Mouse (Mus musculus) activated CD4-positive, CD25-positive, alpha-beta regulatory T cell, adult 9 weeks (primary cell): Measurements from ENCODE around the gene Mpst. TPM values are rescaled to one million over a fixed set of nuclear protein-coding genes. Genes with fewer than 3 reads are reported as not detected.

Experiments
- polyA plus RNA-seq: library from polyadenylated mRNA; unstranded; fragments of 100-300 nt; shearing (Covaris generic); gene quantifications from one replicate; pipeline ENCODE4 v1.2.1, GENCODE M21; 2017

Gene Mpst
- polyA plus RNA-seq = 7.3 TPM

GRCm38 (mm10) chr15:78406293-78406934 is at the start of gene Mpst:
Gene Mpst (plus strand): TSS chr15:78406416.

GRCm38 (mm10) chr15:78395478-78395962 is 10.7 kb upstream of the Mpst start, which contains the start of gene Tex33:
Gene Tex33 (minus strand): TSS chr15:78395912.

GRCm38 (mm10) chr15:78405517-78406211 is 552 bp upstream of the Mpst start, which contains the start of gene Tst:
Gene Tst (minus strand): TSS chr15:78405907.

DNA sequence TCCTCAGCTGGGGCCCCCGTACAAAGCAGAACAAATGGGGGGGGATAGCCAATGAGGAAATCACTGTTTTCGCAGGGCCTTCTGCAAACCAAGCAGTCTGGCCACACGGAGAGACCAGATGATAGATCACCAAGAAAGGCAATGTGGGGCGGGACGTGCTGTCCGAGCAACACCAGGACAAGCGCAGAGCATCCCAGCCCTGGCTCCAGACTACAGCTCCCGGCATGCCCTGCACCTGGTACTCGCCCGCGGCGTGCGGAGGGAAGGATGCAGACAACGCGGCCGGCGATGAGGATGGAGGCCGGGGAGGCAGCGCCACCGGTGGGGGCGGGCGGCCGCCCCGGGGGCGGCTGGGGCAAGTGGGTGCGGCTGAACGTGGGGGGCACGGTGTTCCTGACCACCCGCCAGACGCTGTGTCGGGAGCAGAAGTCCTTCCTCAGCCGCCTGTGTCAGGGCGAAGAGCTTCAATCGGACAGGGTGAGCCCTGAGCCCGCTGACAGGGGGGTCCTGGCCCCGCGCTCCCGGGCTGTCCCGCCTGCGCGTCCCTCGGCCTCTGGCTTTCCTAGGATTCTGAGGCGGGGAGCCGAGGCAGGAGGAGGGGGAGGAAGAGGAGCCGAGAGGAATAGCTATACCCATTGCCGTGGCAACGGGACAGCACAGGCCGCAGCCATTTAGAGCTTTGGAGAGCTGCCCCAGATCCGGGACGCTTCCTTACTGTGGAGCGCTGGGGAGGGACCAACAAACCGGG is 22.3 kb downstream of the Mpst start, which contains the start of gene Kctd17:
Gene Kctd17, plus strand, starts transcription at position 174 of the 748 bp plus-strand sequence.

Other genes with a start within 250 kb of the Mpst start
- 67.5 TPM for gene Ift27, start 232.3 kb upstream of the Mpst start, polyA plus RNA-seq
- gene Pvalb, start 200.0 kb upstream of the Mpst start, polyA plus RNA-seq = not detected
- 254 TPM for gene Ncf4, start 161.6 kb upstream of the Mpst start, polyA plus RNA-seq
- gene Csf2rb2, start 100.7 kb upstream of the Mpst start, polyA plus RNA-seq = 0.27 TPM
- gene Csf2rb, start 80.7 kb upstream of the Mpst start, polyA plus RNA-seq = 0.24 TPM
- not detected for gene Tex33, start 10.5 kb upstream of the Mpst start, polyA plus RNA-seq
- 0.67 TPM for gene Tst, start 509 bp upstream of the Mpst start, polyA plus RNA-seq
- 32.7 TPM for gene Kctd17, start 22.1 kb downstream of the Mpst start, polyA plus RNA-seq
- not detected for gene Tmprss6, start 62.2 kb downstream of the Mpst start, polyA plus RNA-seq
- 1,212 TPM for gene Il2rb, start 88.9 kb downstream of the Mpst start, polyA plus RNA-seq
- gene C1qtnf6, start 125.0 kb downstream of the Mpst start, polyA plus RNA-seq = 10.2 TPM
- gene Sstr3, start 138.3 kb downstream of the Mpst start, polyA plus RNA-seq = not detected
- gene Rac2, start 166.4 kb downstream of the Mpst start, polyA plus RNA-seq = 3,417 TPM
- 484 TPM for gene Cyth4, start 190.6 kb downstream of the Mpst start, polyA plus RNA-seq